Mouse (Mus musculus): ENCODE measurements around the gene Fpgs. TPM values are rescaled to one million over a fixed set of nuclear protein-coding genes. Genes with fewer than 3 reads are reported as not detected.

The Fpgs gene
- polyA plus RNA-seq, 1 experiment: 26.7 TPM

GRCm38 (mm10) chr2:32667775-32668174 lies 36.2 kb downstream of the Fpgs start:
- no peak overlapping the region for H3ac ChIP-seq (ENCODE audit: control insufficient read depth, insufficient read length, low read depth)
- no peaks in the 10 kb centered on the region for H3K79me3 ChIP-seq (ENCODE audit: low read depth)
- no peaks in the 10 kb centered on the region for H3K79me2 ChIP-seq (ENCODE audit: control insufficient read depth, insufficient read depth)
- no peak overlapping the region for H3K4me3 ChIP-seq (ENCODE audit: insufficient read depth, poor library complexity, severe bottlenecking)
- no peaks in the 10 kb centered on the region for H3K36me3 ChIP-seq (ENCODE audit: control insufficient read depth, insufficient read depth)
- H3K27me3 ChIP-seq (ENCODE audit: control insufficient read depth, insufficient read depth, insufficient read length): no peaks in the 10 kb centered on the region
- TF ChIP-seq CTCF (IDR thresholded peaks at IDR 0.05; ENCODE audit: control insufficient read depth, insufficient read depth, insufficient read length): no peak
- TF ChIP-seq USF1 (IDR thresholded peaks at IDR 0.05; ENCODE audit: low read depth): no peak
- TF ChIP-seq FOSL1 (IDR thresholded peaks at IDR 0.05; ENCODE audit: insufficient read depth, low read length, poor library complexity, severe bottlenecking): no peak
- no peak for TF ChIP-seq CEBPB (IDR thresholded peaks at IDR 0.05; ENCODE audit: low read depth)
- TF ChIP-seq MAX (IDR thresholded peaks at IDR 0.05): no peak
- TF ChIP-seq MYOD1 (IDR thresholded peaks at IDR 0.05; ENCODE audit: control insufficient read depth, insufficient read length, low read depth): no peak
- no peak for TF ChIP-seq MYOG (IDR thresholded peaks at IDR 0.05; ENCODE audit: control insufficient read depth, extremely low read depth, insufficient read length)

- TF ChIP-seq USF1 (IDR thresholded peaks at IDR 0.05; ENCODE audit: low read depth): no peak
- TF ChIP-seq CTCF (IDR thresholded peaks at IDR 0.05; ENCODE audit: control insufficient read depth, insufficient read depth, insufficient read length): no peak
- H3K36me3 ChIP-seq (ENCODE audit: control insufficient read depth, insufficient read depth): no peaks in the 10 kb centered on the region
- H3K79me2 ChIP-seq (ENCODE audit: control insufficient read depth, insufficient read depth): no peaks in the 10 kb centered on the region
- no peaks in the 10 kb centered on the region for H3K27me3 ChIP-seq (ENCODE audit: control insufficient read depth, insufficient read depth, insufficient read length)
- no peak overlapping the region for H3ac ChIP-seq (ENCODE audit: control insufficient read depth, insufficient read length, low read depth)
- no peak overlapping the region for H3K4me3 ChIP-seq (ENCODE audit: insufficient read depth, poor library complexity, severe bottlenecking)
- H3K79me3 ChIP-seq (ENCODE audit: low read depth): no peaks in the 10 kb centered on the region
Measured at GRCm38 (mm10) chr2:32665853-32666252, 38.1 kb downstream of the Fpgs start.

GRCm38 (mm10) chr2:32665345-32665744 lies 38.6 kb downstream of the Fpgs start:
- H3K27me3 ChIP-seq (ENCODE audit: control insufficient read depth, insufficient read depth, insufficient read length): no peaks in the 10 kb centered on the region
- H3K4me3 ChIP-seq (ENCODE audit: insufficient read depth, poor library complexity, severe bottlenecking): no peak overlapping the region
- no peak for TF ChIP-seq MAX (IDR thresholded peaks at IDR 0.05)
- no peak for TF ChIP-seq MYOD1 (IDR thresholded peaks at IDR 0.05; ENCODE audit: control insufficient read depth, insufficient read length, low read depth)
- no peak for TF ChIP-seq CTCF (IDR thresholded peaks at IDR 0.05; ENCODE audit: control insufficient read depth, insufficient read depth, insufficient read length)
- no peak for TF ChIP-seq FOSL1 (IDR thresholded peaks at IDR 0.05; ENCODE audit: insufficient read depth, low read length, poor library complexity, severe bottlenecking)
- H3ac ChIP-seq (ENCODE audit: control insufficient read depth, insufficient read length, low read depth): no peak overlapping the region
- no peaks in the 10 kb centered on the region for H3K79me2 ChIP-seq (ENCODE audit: control insufficient read depth, insufficient read depth)
- H3K36me3 ChIP-seq (ENCODE audit: control insufficient read depth, insufficient read depth): no peaks in the 10 kb centered on the region
- H3K79me3 ChIP-seq (ENCODE audit: low read depth): no peaks in the 10 kb centered on the region

GRCm38 (mm10) chr2:32662291-32662690 lies 41.7 kb downstream of the Fpgs start:
- TF ChIP-seq MYOD1 (IDR thresholded peaks at IDR 0.05; ENCODE audit: control insufficient read depth, insufficient read length, low read depth) (no peak), CEBPB (IDR thresholded peaks at IDR 0.05; ENCODE audit: low read depth) (no peak), CTCF (IDR thresholded peaks at IDR 0.05; ENCODE audit: control insufficient read depth, insufficient read depth, insufficient read length) (no peak), MAX (IDR thresholded peaks at IDR 0.05) (no peak), FOSL1 (IDR thresholded peaks at IDR 0.05; ENCODE audit: insufficient read depth, low read length, poor library complexity, severe bottlenecking) (no peak), MYOG (IDR thresholded peaks at IDR 0.05; ENCODE audit: control insufficient read depth, extremely low read depth, insufficient read length) (no peak), USF1 (IDR thresholded peaks at IDR 0.05; ENCODE audit: low read depth) (no peak)
- H3K4me3 ChIP-seq (ENCODE audit: insufficient read depth, poor library complexity, severe bottlenecking): no peak overlapping the region
- H3K27me3 ChIP-seq (ENCODE audit: control insufficient read depth, insufficient read depth, insufficient read length): no peaks in the 10 kb centered on the region
- H3ac ChIP-seq (ENCODE audit: control insufficient read depth, insufficient read length, low read depth): no peak overlapping the region
- no peaks in the 10 kb centered on the region for H3K79me2 ChIP-seq (ENCODE audit: control insufficient read depth, insufficient read depth)
- H3K36me3 ChIP-seq (ENCODE audit: control insufficient read depth, insufficient read depth): no peaks in the 10 kb centered on the region
- H3K79me3 ChIP-seq (ENCODE audit: low read depth): no peaks in the 10 kb centered on the region

- Histone ChIP-seq H3K4me3 (ENCODE audit: insufficient read depth, poor library complexity, severe bottlenecking) (no peak overlapping the region), H3ac (ENCODE audit: control insufficient read depth, insufficient read length, low read depth) (no peak overlapping the region), H3K36me3 (ENCODE audit: control insufficient read depth, insufficient read depth) (no peaks in the 10 kb centered on the region), H3K27me3 (ENCODE audit: control insufficient read depth, insufficient read depth, insufficient read length) (no peaks in the 10 kb centered on the region), H3K79me3 (ENCODE audit: low read depth) (no peaks in the 10 kb centered on the region), H3K79me2 (ENCODE audit: control insufficient read depth, insufficient read depth) (no peaks in the 10 kb centered on the region)
- TF ChIP-seq USF1 (IDR thresholded peaks at IDR 0.05; ENCODE audit: low read depth): no peak
- no peak for TF ChIP-seq MYOD1 (IDR thresholded peaks at IDR 0.05; ENCODE audit: control insufficient read depth, insufficient read length, low read depth)
- no peak for TF ChIP-seq CTCF (IDR thresholded peaks at IDR 0.05; ENCODE audit: control insufficient read depth, insufficient read depth, insufficient read length)
- no peak for TF ChIP-seq MAX (IDR thresholded peaks at IDR 0.05)
- TF ChIP-seq CEBPB (IDR thresholded peaks at IDR 0.05; ENCODE audit: low read depth): no peak
- TF ChIP-seq FOSL1 (IDR thresholded peaks at IDR 0.05; ENCODE audit: insufficient read depth, low read length, poor library complexity, severe bottlenecking): no peak
- no peak for TF ChIP-seq MYOG (IDR thresholded peaks at IDR 0.05; ENCODE audit: control insufficient read depth, extremely low read depth, insufficient read length)
Measured at GRCm38 (mm10) chr2:32661509-32662107, 42.3 kb downstream of the Fpgs start.

- Histone ChIP-seq H3K4me3 (ENCODE audit: insufficient read depth, poor library complexity, severe bottlenecking) (no peak overlapping the region), H3K79me2 (ENCODE audit: control insufficient read depth, insufficient read depth) (no peaks in the 10 kb centered on the region), H3K79me3 (ENCODE audit: low read depth) (no peaks in the 10 kb centered on the region), H3K36me3 (ENCODE audit: control insufficient read depth, insufficient read depth) (no peaks in the 10 kb centered on the region), H3K27me3 (ENCODE audit: control insufficient read depth, insufficient read depth, insufficient read length) (no peaks in the 10 kb centered on the region), H3ac (ENCODE audit: control insufficient read depth, insufficient read length, low read depth) (no peak overlapping the region)
- no peak for TF ChIP-seq USF1 (IDR thresholded peaks at IDR 0.05; ENCODE audit: low read depth)
- TF ChIP-seq FOSL1 (IDR thresholded peaks at IDR 0.05; ENCODE audit: insufficient read depth, low read length, poor library complexity, severe bottlenecking): no peak
- no peak for TF ChIP-seq MYOG (IDR thresholded peaks at IDR 0.05; ENCODE audit: control insufficient read depth, extremely low read depth, insufficient read length)
- no peak for TF ChIP-seq MYOD1 (IDR thresholded peaks at IDR 0.05; ENCODE audit: control insufficient read depth, insufficient read length, low read depth)
- TF ChIP-seq CEBPB (IDR thresholded peaks at IDR 0.05; ENCODE audit: low read depth): no peak
- no peak for TF ChIP-seq CTCF (IDR thresholded peaks at IDR 0.05; ENCODE audit: control insufficient read depth, insufficient read depth, insufficient read length)
- TF ChIP-seq MAX (IDR thresholded peaks at IDR 0.05): no peak
Measured at GRCm38 (mm10) chr2:32658873-32659272, 45.1 kb downstream of the Fpgs start.
